Mouse (Mus musculus) CH12.LX (cell line): ENCODE results near the gene Brwd3.

Experiments used
- CTCF ChIP-seq, 2 experiments: IDR thresholded peaks in 1 of 2; conservative IDR thresholded peaks in 1 of 2; 2 replicates each; pipeline ENCODE4 v1.5.1; 2011 to 2012; ENCODE audit warnings: low read depth in 2 of 2, low read length in 2 of 2, improper control_type of control experiment in 1 of 2, inconsistent platforms in 1 of 2, mild to moderate bottlenecking in 1 of 2, moderate library complexity in 1 of 2
- EP300 ChIP-seq: IDR thresholded peaks from 2 replicates; pipeline ENCODE4 v1.6.1; 2011; ENCODE audit warnings: low read length, improper control_type of control experiment
- POLR2A ChIP-seq: IDR thresholded peaks from 2 replicates; pipeline ENCODE4 v1.6.1; 2011; ENCODE audit warnings: low read depth, mild to moderate bottlenecking, improper control_type of control experiment, low read length
- TCF12 ChIP-seq: IDR thresholded peaks from 2 replicates; pipeline ENCODE4 v1.6.1; 2014; ENCODE audit warnings: low read depth, mild to moderate bottlenecking, inconsistent platforms, low read length, improper control_type of control experiment
- ZC3H11A ChIP-seq: IDR thresholded peaks from 2 replicates; pipeline ENCODE4 v1.6.1; 2012; ENCODE audit warnings: low read depth, mild to moderate bottlenecking, inconsistent platforms, low read length, improper control_type of control experiment
- ZMIZ1 ChIP-seq: IDR thresholded peaks from 2 replicates; pipeline ENCODE4 v1.6.1; 2012; ENCODE audit warnings: low read depth, mild to moderate bottlenecking, inconsistent platforms, low read length, improper control_type of control experiment

DNA sequence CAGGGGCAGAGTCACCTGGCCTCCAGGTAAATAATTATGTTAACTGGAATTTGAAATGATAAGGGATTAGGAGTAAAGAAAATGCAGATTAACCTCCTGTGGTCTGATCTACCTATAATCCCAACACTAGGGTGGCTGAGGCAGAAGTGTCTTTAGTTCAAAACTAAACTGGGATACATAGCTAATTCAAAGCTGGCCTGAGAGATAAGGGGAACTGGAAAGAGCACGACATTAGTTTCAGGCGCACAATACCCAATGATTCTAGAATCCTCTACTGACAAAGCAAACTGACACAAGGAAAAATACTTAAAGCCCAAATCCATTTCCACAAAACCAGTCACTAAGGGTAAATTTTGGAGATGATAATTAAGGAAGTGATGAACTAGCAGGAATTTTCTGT, 2.2 kb upstream of the Brwd3 start:
- TF ChIP-seq ZC3H11A (no peak), EP300 (no peak), POLR2A (no peak), TCF12 (no peak), ZMIZ1 (no peak), CTCF (conservative IDR thresholded peaks at IDR 0.05 in 1 of 2, IDR thresholded peaks at IDR 0.05 in 1 of 2; ENCODE audit: low read depth in 2 of 2, low read length in 2 of 2) (no peak)
